Mouse (Mus musculus) olfactory bulb, adult 2 months (tissue): Measurements from ENCODE around the gene Zbtb41. TPM values are rescaled to one million over a fixed set of nuclear protein-coding genes. Genes with fewer than 3 reads are reported as not detected.

ENCODE experiments used
- H3K27ac ChIP-seq: fragments of 200-500 bp; 2 replicates; pipeline ENCODE4 v1.5.1; 2012; ENCODE audit warnings: low read depth, low read length; ENCODE audit not compliant: insufficient read depth
- H3K4me1 ChIP-seq: fragments of 200-500 bp; 2 replicates; pipeline ENCODE4 v1.6.1; 2012; ENCODE audit warnings: low read length; ENCODE audit not compliant: control insufficient read depth, insufficient read depth
- H3K4me3 ChIP-seq: fragments of 200-500 bp; 2 replicates; pipeline ENCODE4 v1.5.1; 2012; ENCODE audit warnings: mild to moderate bottlenecking, low read depth, low read length, moderate library complexity; ENCODE audit not compliant: insufficient read depth
- CTCF ChIP-seq: fragments of 200-500 bp; IDR thresholded peaks from 2 replicates; pipeline ENCODE4 v1.5.1; 2012; ENCODE audit warnings: low read depth, mild to moderate bottlenecking, low read length, moderate library complexity; ENCODE audit not compliant: insufficient read depth
- POLR2A ChIP-seq: fragments of 200-500 bp; IDR thresholded peaks from 2 replicates; pipeline ENCODE4 v1.6.1; 2012; ENCODE audit warnings: mild to moderate bottlenecking, low read depth, low read length, moderate library complexity; ENCODE audit not compliant: insufficient read depth
- WGBS: fragments of 180-500 bp; shearing (Covaris S2); methylation state at CpG from one replicate; pipeline ENCODE4 v1.1.7; 2018; 5-methylcytosine and 5-hydroxymethylcytosine counted together
- polyA plus RNA-seq: library from polyadenylated mRNA; stranded (reverse); fragments of >200 nt; gene quantifications from 2 replicates; pipeline ENCODE4 v1.2.4, GENCODE M21; 2012; ENCODE audit warnings: low replicate concordance; ENCODE audit not compliant: missing spikeins, insufficient read depth, insufficient read length

Gene Zbtb41
- polyA plus RNA-seq, 1 experiment: not detected

GRCm38 (mm10) chr1:139460807-139461206 is 38.7 kb downstream of the Zbtb41 start:
- WGBS: 78% methylated on average over 5 of the region's 5 CpGs
- Histone ChIP-seq H3K4me3 (no peak overlapping the region), H3K4me1 (no peaks in the 10 kb centered on the region), H3K27ac (no peak overlapping the region)
- no peak for TF ChIP-seq CTCF
- TF ChIP-seq POLR2A: no peak

- Histone ChIP-seq H3K4me3 (no peak overlapping the region), H3K4me1 (no peaks in the 10 kb centered on the region), H3K27ac (no peak overlapping the region)
- no peak for TF ChIP-seq CTCF
- TF ChIP-seq POLR2A: no peak
- WGBS: 88% methylated on average over 11 of the region's 11 CpGs
Measured at GRCm38 (mm10) chr1:139465936-139466335, 43.8 kb downstream of the Zbtb41 start.

- Histone ChIP-seq H3K4me1 (peaks cover 9% of the 10 kb centered on the region; the same call in 1 of the 2 replicates), H3K27ac (no peak overlapping the region), H3K4me3 (no peak overlapping the region)
- TF ChIP-seq CTCF: no peak
- no peak for TF ChIP-seq POLR2A
- WGBS: 40% methylated on average over 11 of the region's 11 CpGs
Measured at GRCm38 (mm10) chr1:139478898-139479297, 56.8 kb downstream of the Zbtb41 start.

GRCm38 (mm10) chr1:139480246-139480645 is 58.2 kb downstream of the Zbtb41 start:
- no peak overlapping the region for H3K4me3 ChIP-seq
- H3K27ac ChIP-seq: no peak overlapping the region
- WGBS: 61% methylated on average over 8 of the region's 8 CpGs
- TF ChIP-seq POLR2A (no peak), CTCF (no peak)
- H3K4me1 ChIP-seq: peaks cover 9% of the 10 kb centered on the region; the same call in 1 of the 2 replicates

GRCm38 (mm10) chr1:139481146-139481545 is 59.1 kb downstream of the Zbtb41 start:
- Histone ChIP-seq H3K4me3 (no peak overlapping the region), H3K27ac (no peak overlapping the region), H3K4me1 (peaks cover 9% of the 10 kb centered on the region; the same call in 1 of the 2 replicates)
- 46% methylated on average over 4 of the region's 4 CpGs for WGBS
- TF ChIP-seq POLR2A (no peak), CTCF (no peak)

GRCm38 (mm10) chr1:139494630-139495029 is 72.5 kb downstream of the Zbtb41 start:
- H3K4me1 ChIP-seq: no peaks in the 10 kb centered on the region
- no peak overlapping the region for H3K4me3 ChIP-seq
- TF ChIP-seq POLR2A (no peak), CTCF (no peak)
- WGBS: 74% methylated on average over 3 of the region's 3 CpGs
- no peak overlapping the region for H3K27ac ChIP-seq

- H3K4me1 ChIP-seq: no peaks in the 10 kb centered on the region
- TF ChIP-seq POLR2A (no peak), CTCF (no peak)
- WGBS: 100% methylated on average over 2 of the region's 2 CpGs
Measured at GRCm38 (mm10) chr1:139495408-139495807, 73.3 kb downstream of the Zbtb41 start.

GRCm38 (mm10) chr1:139496212-139496611 is 74.1 kb downstream of the Zbtb41 start:
- H3K27ac ChIP-seq: no peak overlapping the region
- no peak for TF ChIP-seq POLR2A
- TF ChIP-seq CTCF: no peak
- H3K4me1 ChIP-seq: no peaks in the 10 kb centered on the region
- no peak overlapping the region for H3K4me3 ChIP-seq
- 94% methylated on average over 3 of the region's 3 CpGs for WGBS

More at GRCm38 (mm10) chr1:139495408-139495807, 73.3 kb downstream of the Zbtb41 start:
- Histone ChIP-seq H3K4me3 (no peak overlapping the region), H3K27ac (no peak overlapping the region)

GRCm38 (mm10) chr1:139499751-139500150 is 77.7 kb downstream of the Zbtb41 start:
- TF ChIP-seq CTCF (no peak), POLR2A (no peak)
- H3K27ac ChIP-seq: no peak overlapping the region
- no peaks in the 10 kb centered on the region for H3K4me1 ChIP-seq
- no peak overlapping the region for H3K4me3 ChIP-seq

- TF ChIP-seq POLR2A: no peak
- no peaks in the 10 kb centered on the region for H3K4me1 ChIP-seq
Measured at GRCm38 (mm10) chr1:139501258-139501752, 79.2 kb downstream of the Zbtb41 start, which contains the start of gene F13b. Gene F13b, plus strand, starts transcription at chr1:139501702.

More at GRCm38 (mm10) chr1:139501258-139501752, 79.2 kb downstream of the Zbtb41 start, which contains the start of gene F13b:
- H3K27ac ChIP-seq: no peak within 1 kb of the TSS
- no peak within 1 kb of the TSS for H3K4me3 ChIP-seq
- WGBS: 96% methylated on average over 3 of the region's 3 CpGs

Other genes starting within 250 kb of the Zbtb41 start
- gene Crb1, start 45.2 kb upstream of the Zbtb41 start, polyA plus RNA-seq: not detected in 2 replicates
- not detected in 2 replicates for gene Aspm, start 32.5 kb downstream of the Zbtb41 start, polyA plus RNA-seq
- gene F13b, start 79.4 kb downstream of the Zbtb41 start, polyA plus RNA-seq: not detected in 2 replicates
- not detected in 2 replicates for gene Cfhr1, start 138.0 kb downstream of the Zbtb41 start, polyA plus RNA-seq